Comparison of ENCODE assay signal across 22 mouse cellular contexts in genomic region chr11:77663639-77664038, GRCm38 (mm10).
"Had no signal": no experiment of that assay in that cellular context is flagged by ENCODE, and none has a peak within 500 bp of the region (broad histone marks: within the 10 kb centered on the region; RNA-seq: fewer than 3 reads in every experiment).

No protein-coding gene starts in this region.

- H3K4me1 ChIP-seq: lung, embryonic 15.5 days; midbrain, embryonic 10.5 days; midbrain, embryonic 12.5 days; neural tube, embryonic 13.5 days; neural tube, embryonic 15.5 days had no signal

- H3K4me3 ChIP-seq: lung, embryonic 15.5 days; megakaryocyte, embryonic 14.5 days; midbrain, embryonic 10.5 days; midbrain, embryonic 12.5 days; myocyte; neural tube, embryonic 13.5 days; neural tube, embryonic 15.5 days had no signal

- H3K9me3 ChIP-seq: lung, embryonic 15.5 days; neural tube, embryonic 13.5 days; neural tube, embryonic 15.5 days had no signal

- DNase-seq: lung, adult 2 months; lung, postnatal 10 days; lung, postnatal 36 days; midbrain, embryonic 14.5 days; retina, postnatal 1 day; right cerebral cortex, adult 18-20 months; right cerebral cortex, postnatal 25 days; right cerebral cortex, postnatal 4 days; spleen, adult 18-20 months; thymus, adult 2 months; thymus, postnatal 25 days; thymus, postnatal 4 days had no signal

- H3K9ac ChIP-seq: liver, embryonic 14.5 days; lung, embryonic 15.5 days; midbrain, embryonic 12.5 days; neural tube, embryonic 13.5 days; neural tube, embryonic 15.5 days had no signal

- H3K4me2 ChIP-seq: lung, embryonic 15.5 days; midbrain, embryonic 12.5 days; neural tube, embryonic 13.5 days; neural tube, embryonic 15.5 days had no signal

- H3K27ac ChIP-seq: liver, embryonic 14.5 days; lung, embryonic 15.5 days; macrophage; midbrain, embryonic 10.5 days; midbrain, embryonic 12.5 days; neural tube, embryonic 13.5 days; neural tube, embryonic 15.5 days had no signal

- H3K27me3 ChIP-seq: lung, embryonic 15.5 days; midbrain, embryonic 12.5 days; neural tube, embryonic 13.5 days; neural tube, embryonic 15.5 days had no signal

- H3K36me3 ChIP-seq: lung, embryonic 15.5 days; midbrain, embryonic 10.5 days; midbrain, embryonic 12.5 days; neural tube, embryonic 13.5 days; neural tube, embryonic 15.5 days had no signal

- ATAC-seq: midbrain, embryonic 16.5 days had no signal
